Mouse (Mus musculus) subcutaneous adipose tissue, adult 2 months (tissue): ENCODE measurements around the gene Yipf3. TPM values are rescaled to one million over a fixed set of nuclear protein-coding genes. Genes with fewer than 3 reads are reported as not detected.

Source experiments
- polyA plus RNA-seq: library from polyadenylated mRNA; depleted of rRNA; stranded (reverse); fragments of >200 nt; gene quantifications from 2 replicates; pipeline ENCODE4 v1.2.3, GENCODE M21; 2012; ENCODE audit warnings: low replicate concordance; rRNA removed

The Yipf3 gene
- polyA plus RNA-seq: 197 and 229 TPM in 2 replicates

GRCm38 (mm10) chr17:46247512-46248188, at the start of gene Yipf3, which contains the start of gene Polr1c:
Gene Yipf3 (plus strand): TSS chr17:46248080.
Gene Polr1c (minus strand): TSS chr17:46248054.

GRCm38 (mm10) chr17:46202421-46203071, 45.3 kb upstream of the Yipf3 start, which contains the start of the genes Polh and Xpo5:
Gene Polh (minus strand): TSS chr17:46202645.
Gene Xpo5 (plus strand): TSS chr17:46202782.

GRCm38 (mm10) chr17:46253452-46254084, 5.7 kb downstream of the Yipf3 start, which contains the start of gene Lrrc73:
Gene Lrrc73 (plus strand): TSS chr17:46253531.

GRCm38 (mm10) chr17:46282483-46283123, 34.7 kb downstream of the Yipf3 start, which contains the start of gene Tjap1:
Gene Tjap1 (minus strand): TSS chr17:46283026.

GRCm38 (mm10) chr17:46297364-46298219, 49.7 kb downstream of the Yipf3 start, which contains the start of gene Dlk2:
Gene Dlk2 (plus strand): TSS chr17:46297421.

Other genes with a start within 250 kb of the Yipf3 start
- gene Vegfa, start 215.7 kb upstream of the Yipf3 start, polyA plus RNA-seq: 465 and 557 TPM in 2 replicates
- 56.6 and 77.0 TPM in 2 replicates for gene Mrps18a, start 137.1 kb upstream of the Yipf3 start, polyA plus RNA-seq
- gene Rsph9, start 103.9 kb upstream of the Yipf3 start, polyA plus RNA-seq: 1.9 and 14.8 TPM in 2 replicates
- gene Mad2l1bp, start 94.5 kb upstream of the Yipf3 start, polyA plus RNA-seq: 16.3 and 22.5 TPM in 2 replicates
- 151 and 169 TPM in 2 replicates for gene Gtpbp2, start 87.0 kb upstream of the Yipf3 start, polyA plus RNA-seq
- 6.2 and 10.8 TPM in 2 replicates for gene Polh, start 45.4 kb upstream of the Yipf3 start, polyA plus RNA-seq
- 18.1 and 38.0 TPM in 2 replicates for gene Xpo5, start 45.3 kb upstream of the Yipf3 start, polyA plus RNA-seq
- 42.8 and 84.4 TPM in 2 replicates for gene Polr1c, start within 50 bp of the Yipf3 start, polyA plus RNA-seq
- 0.96 and 5.5 TPM in 2 replicates for gene Lrrc73, start 5.5 kb downstream of the Yipf3 start, polyA plus RNA-seq
- 31.2 and 53.7 TPM in 2 replicates for gene Tjap1, start 34.9 kb downstream of the Yipf3 start, polyA plus RNA-seq
- gene Dlk2, start 49.3 kb downstream of the Yipf3 start, polyA plus RNA-seq: 0.52 and 0.66 TPM in 2 replicates
- gene Abcc10, start 80.3 kb downstream of the Yipf3 start, polyA plus RNA-seq: 12.5 and 17.4 TPM in 2 replicates
- 10.7 and 24.5 TPM in 2 replicates for gene Zfp318, start 135.7 kb downstream of the Yipf3 start, polyA plus RNA-seq
- 1.0 and 1.8 TPM in 2 replicates for gene Crip3, start 180.8 kb downstream of the Yipf3 start, polyA plus RNA-seq
- not detected in 2 replicates for gene Slc22a7, start 190.4 kb downstream of the Yipf3 start, polyA plus RNA-seq
- gene Ttbk1, start 239.6 kb downstream of the Yipf3 start, polyA plus RNA-seq: 0.03 and 0.35 TPM in 2 replicates
- gene Dnph1, start 248.6 kb downstream of the Yipf3 start, polyA plus RNA-seq: 0.52 and 9.8 TPM in 2 replicates